Mouse (Mus musculus) heart, embryonic 11.5 days (tissue): ENCODE data around the gene Smarca4. TPM values are rescaled to one million over a fixed set of nuclear protein-coding genes. Genes with fewer than 3 reads are reported as not detected.

Experiments
- ATAC-seq: fragments of 200-750 bp; cut with Nextera tagmentation; replicated peaks from 2 replicates; pipeline ENCODE4 v1.8.0; 2017; ENCODE audit warnings: moderate library complexity; ENCODE audit not compliant: insufficient number of reproducible peaks, low FRiP score, low TSS enrichment
- H3K27ac ChIP-seq: fragments of 300-500 bp; sonication (generic); 2 replicates; pipeline ENCODE4 v1.5.1; 2014; ENCODE audit warnings: mild to moderate bottlenecking, low read depth, low read length
- H3K27me3 ChIP-seq: fragments of 300-500 bp; sonication (generic); 2 replicates; pipeline ENCODE4 v1.6.1; 2014; ENCODE audit warnings: mild to moderate bottlenecking, low read length, mixed read lengths; ENCODE audit not compliant: control insufficient read depth, insufficient read depth
- H3K36me3 ChIP-seq: fragments of 300-500 bp; sonication (generic); 2 replicates; pipeline ENCODE4 v1.6.1; 2014; ENCODE audit warnings: mild to moderate bottlenecking, low read length, moderate library complexity, mixed read lengths; ENCODE audit not compliant: control insufficient read depth, insufficient read depth
- H3K4me1 ChIP-seq: fragments of 300-500 bp; sonication (generic); 2 replicates; pipeline ENCODE4 v1.6.1; 2014; ENCODE audit warnings: low read length; ENCODE audit not compliant: control insufficient read depth, insufficient read depth
- H3K4me2 ChIP-seq: fragments of 300-500 bp; sonication (generic); 2 replicates; pipeline ENCODE4 v1.6.1; 2014; ENCODE audit warnings: mild to moderate bottlenecking, moderate library complexity
- H3K4me3 ChIP-seq: fragments of 300-500 bp; sonication (generic); 2 replicates; pipeline ENCODE4 v1.5.1; 2014; ENCODE audit warnings: low read depth, low read length
- H3K9ac ChIP-seq: fragments of 300-500 bp; sonication (generic); 2 replicates; pipeline ENCODE4 v1.6.1; 2014; ENCODE audit warnings: mild to moderate bottlenecking, low read depth, low read length, moderate library complexity
- H3K9me3 ChIP-seq: fragments of 300-500 bp; sonication (generic); replicated peaks from 2 replicates; pipeline ENCODE4 v1.6.1; 2016; ENCODE audit warnings: low read length; ENCODE audit not compliant: control insufficient read depth
- WGBS: fragments of 180-500 bp; shearing (Covaris S2); extraction: QIAGEN DNeasy Blood & Tissue Kit; methylation state at CpG from one replicate; pipeline ENCODE4 v1.1.7; 2014; ENCODE audit not compliant: insufficient replicate concordance; 5-methylcytosine and 5-hydroxymethylcytosine counted together
- polyA plus RNA-seq: library from polyadenylated mRNA; unstranded; fragments of >200 nt; fragmentation: Nextera tagmentation; extraction: Ambion mirVana; gene quantifications from 2 replicates; pipeline ENCODE4 v1.2.1, GENCODE M21; 2014

The Smarca4 gene
- polyA plus RNA-seq, 1 experiment from 2014 or later, result 77.4 TPM

GRCm38 (mm10) chr9:21662034-21662433, 46.1 kb downstream of the Smarca4 start:
- no peaks in the 10 kb centered on the region for H3K27me3 ChIP-seq
- no peak overlapping the region for H3K9ac ChIP-seq
- H3K9me3 ChIP-seq, result no peaks in the 10 kb centered on the region
- no peak overlapping the region for H3K4me3 ChIP-seq
- WGBS, result 94% methylated on average over 5 of the region's 5 CpGs
- no peak overlapping the region for H3K27ac ChIP-seq
- H3K36me3 ChIP-seq, result peaks cover 71% of the 10 kb centered on the region
- ATAC-seq, result no peak
- H3K4me1 ChIP-seq, result no peaks in the 10 kb centered on the region
- H3K4me2 ChIP-seq, result no peak overlapping the region

GRCm38 (mm10) chr9:21668946-21669345, 53.0 kb downstream of the Smarca4 start:
- Histone ChIP-seq H3K27me3 (no peaks in the 10 kb centered on the region), H3K27ac (no peak overlapping the region), H3K4me2 (no peak overlapping the region), H3K9me3 (no peaks in the 10 kb centered on the region), H3K4me1 (no peaks in the 10 kb centered on the region), H3K4me3 (no peak overlapping the region), H3K9ac (no peak overlapping the region), H3K36me3 (peaks cover 87% of the 10 kb centered on the region)
- no peak for ATAC-seq
- WGBS, result 94% methylated on average over 7 of the region's 7 CpGs

GRCm38 (mm10) chr9:21670354-21670753, 54.4 kb downstream of the Smarca4 start:
- Histone ChIP-seq H3K9ac (no peak overlapping the region), H3K4me1 (no peaks in the 10 kb centered on the region), H3K36me3 (peaks cover 88% of the 10 kb centered on the region), H3K4me2 (no peak overlapping the region), H3K9me3 (no peaks in the 10 kb centered on the region), H3K27me3 (no peaks in the 10 kb centered on the region), H3K27ac (no peak overlapping the region), H3K4me3 (no peak overlapping the region)
- 90% methylated on average over 6 of the region's 6 CpGs for WGBS
- no peak for ATAC-seq

- no peaks in the 10 kb centered on the region for H3K4me1 ChIP-seq
- peaks cover 88% of the 10 kb centered on the region for H3K36me3 ChIP-seq
These were observed 55.8 kb downstream of the Smarca4 start for GRCm38 (mm10) chr9:21671753-21672152.

GRCm38 (mm10) chr9:21677706-21678105, 61.7 kb downstream of the Smarca4 start:
- Histone ChIP-seq H3K4me1 (no peaks in the 10 kb centered on the region), H3K9ac (no peak overlapping the region), H3K27me3 (no peaks in the 10 kb centered on the region), H3K9me3 (no peaks in the 10 kb centered on the region), H3K4me3 (no peak overlapping the region), H3K4me2 (no peak overlapping the region), H3K36me3 (peaks cover 65% of the 10 kb centered on the region), H3K27ac (no peak overlapping the region)
- WGBS, result 92% methylated on average over 17 of the region's 17 CpGs
- ATAC-seq, result no peak

More at GRCm38 (mm10) chr9:21671753-21672152, 55.8 kb downstream of the Smarca4 start:
- no peak overlapping the region for H3K9ac ChIP-seq
- H3K27me3 ChIP-seq, result no peaks in the 10 kb centered on the region
- no peak overlapping the region for H3K4me3 ChIP-seq
- WGBS, result 87% methylated on average over 5 of the region's 5 CpGs
- ATAC-seq, result no peak
- H3K9me3 ChIP-seq, result no peaks in the 10 kb centered on the region
- H3K27ac ChIP-seq, result no peak overlapping the region
- no peak overlapping the region for H3K4me2 ChIP-seq

GRCm38 (mm10) chr9:21680448-21680847, 64.5 kb downstream of the Smarca4 start:
- Histone ChIP-seq H3K27me3 (no peaks in the 10 kb centered on the region), H3K9me3 (no peaks in the 10 kb centered on the region), H3K4me2 (no peak overlapping the region), H3K36me3 (peaks cover 59% of the 10 kb centered on the region), H3K4me3 (no peak overlapping the region), H3K9ac (no peak overlapping the region), H3K4me1 (no peaks in the 10 kb centered on the region), H3K27ac (no peak overlapping the region)
- 86% methylated on average over 4 of the region's 4 CpGs for WGBS
- no peak for ATAC-seq

GRCm38 (mm10) chr9:21682827-21683226, 66.9 kb downstream of the Smarca4 start:
- no peaks in the 10 kb centered on the region for H3K27me3 ChIP-seq
- H3K27ac ChIP-seq, result no peak overlapping the region
- H3K9me3 ChIP-seq, result no peaks in the 10 kb centered on the region
- peaks cover 53% of the 10 kb centered on the region for H3K36me3 ChIP-seq
- no peak for ATAC-seq
- 83% methylated on average over 4 of the region's 4 CpGs for WGBS
- H3K4me1 ChIP-seq, result no peaks in the 10 kb centered on the region
- H3K4me2 ChIP-seq, result no peak overlapping the region
- H3K9ac ChIP-seq, result no peak overlapping the region
- no peak overlapping the region for H3K4me3 ChIP-seq

- H3K9ac ChIP-seq, result no peak overlapping the region
- ATAC-seq, result no peak
- 0 out of 2 replicates have a peak, but pooled peaks cover 8% of the 10 kb centered on the region for H3K4me1 ChIP-seq
- no peak overlapping the region for H3K4me2 ChIP-seq
- WGBS, result 83% methylated on average over 3 of the region's 3 CpGs
- no peak overlapping the region for H3K4me3 ChIP-seq
- H3K27ac ChIP-seq, result no peak overlapping the region
- H3K27me3 ChIP-seq, result no peaks in the 10 kb centered on the region
- peaks cover 42% of the 10 kb centered on the region for H3K36me3 ChIP-seq
- no peaks in the 10 kb centered on the region for H3K9me3 ChIP-seq
These were observed 67.9 kb downstream of the Smarca4 start for GRCm38 (mm10) chr9:21683897-21684296.

GRCm38 (mm10) chr9:21688554-21688953, 72.6 kb downstream of the Smarca4 start:
- no peak overlapping the region for H3K9ac ChIP-seq
- no peak overlapping the region for H3K27ac ChIP-seq

More at GRCm38 (mm10) chr9:21688554-21688953, 72.6 kb downstream of the Smarca4 start:
- no peak; the same call in 1 of the 2 replicates for ATAC-seq
- Histone ChIP-seq H3K4me1 (0 out of 2 replicates have a peak, but pooled peaks cover 11% of the 10 kb centered on the region), H3K4me3 (no peak overlapping the region), H3K36me3 (peaks cover 43% of the 10 kb centered on the region), H3K27me3 (no peaks in the 10 kb centered on the region), H3K9me3 (no peaks in the 10 kb centered on the region), H3K4me2 (no peak overlapping the region)
- 56% methylated on average over 7 of the region's 7 CpGs for WGBS
